Mouse (Mus musculus): ENCODE results near the gene Zfp553. TPM values are rescaled to one million over a fixed set of nuclear protein-coding genes. Genes with fewer than 3 reads are reported as not detected.

The Zfp553 gene
- 1 to 10 TPM; 4.2 to 5.1 TPM for total RNA-seq (2021)
- long read RNA-seq, experiment 1, transcript Zfp553-202 (2 exons, 3,342 nt) = major isoform, 6 of 9 reads
- long read RNA-seq, experiment 1, partial matches to known transcripts = 0 of 9 reads
- long read RNA-seq, experiment 1, other reads (novel, unspliced or antisense) = 1 of 9 reads
- long read RNA-seq, experiment 2, transcript Zfp553-202 (2 exons, 3,342 nt) = major isoform, 6 of 10 reads
- long read RNA-seq, experiment 2, partial matches to known transcripts = 0 of 10 reads
- long read RNA-seq, experiment 2, other reads (novel, unspliced or antisense) = 1 of 10 reads

- Histone ChIP-seq H3K27ac (peak within 1 kb of the TSS; percentile 93), H3K4me3 (peak within 1 kb of the TSS; percentile 89)
- TF ChIP-seq CTCF (IDR thresholded peaks at IDR 0.05) = no peak
- DNase-seq = peak; percentile 91
- intact Hi-C loops (cut with DNase I) = loop anchor here (5.0 kb wide), 1 partner anchor 105 kb away; no protein-coding TSS in a partner anchor
Measured at GRCm38 (mm10) chr7:127232622-127233367, at the start of gene Zfp553, which contains the start of gene Sept1. Zfp553 (plus strand) TSS chr7:127233061. Sept1 (minus strand) TSS chr7:127233130.

DNA sequence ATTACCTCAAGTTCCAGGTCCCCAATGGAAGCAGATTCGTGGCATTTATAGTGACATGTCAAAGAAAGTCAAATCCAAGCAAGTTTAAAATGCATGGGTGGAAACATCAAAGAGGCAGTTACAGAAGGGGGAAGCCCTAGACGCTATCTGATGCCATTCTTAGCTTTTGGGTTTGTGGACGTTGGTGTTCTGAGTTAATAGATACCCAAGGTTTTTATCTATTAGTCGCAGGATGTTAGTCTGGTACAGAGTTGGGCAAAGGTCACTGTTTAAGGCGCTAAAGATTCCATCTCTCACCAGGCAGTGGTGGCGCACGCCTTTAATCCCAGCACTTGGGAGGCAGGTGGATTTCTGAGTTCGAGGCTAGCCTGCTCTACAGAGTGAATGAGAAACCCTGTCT, 49.5 kb upstream of the Zfp553 start:
- H3K4me3 ChIP-seq = no peak overlapping the region
- TF ChIP-seq CTCF (IDR thresholded peaks at IDR 0.05) = no peak
- no peak for DNase-seq
- intact Hi-C loops (cut with DNase I) = loop anchor here (5.0 kb wide), 2 partner anchors 41 to 61 kb away; partner anchors contain the start of gene Qprt
- H3K27ac ChIP-seq = no peak overlapping the region

GRCm38 (mm10) chr7:127183828-127184227, 49.0 kb upstream of the Zfp553 start:
- H3K27ac ChIP-seq = no peak overlapping the region
- no peak overlapping the region for H3K4me3 ChIP-seq
- intact Hi-C loops (cut with DNase I) = loop anchor here (5.0 kb wide), 2 partner anchors 42 to 62 kb away; partner anchors contain the start of gene Qprt
- peak; percentile 32; the same call in 1 of the 2 replicates for TF ChIP-seq CTCF (IDR thresholded peaks at IDR 0.05)
- DNase-seq = no peak

DNA sequence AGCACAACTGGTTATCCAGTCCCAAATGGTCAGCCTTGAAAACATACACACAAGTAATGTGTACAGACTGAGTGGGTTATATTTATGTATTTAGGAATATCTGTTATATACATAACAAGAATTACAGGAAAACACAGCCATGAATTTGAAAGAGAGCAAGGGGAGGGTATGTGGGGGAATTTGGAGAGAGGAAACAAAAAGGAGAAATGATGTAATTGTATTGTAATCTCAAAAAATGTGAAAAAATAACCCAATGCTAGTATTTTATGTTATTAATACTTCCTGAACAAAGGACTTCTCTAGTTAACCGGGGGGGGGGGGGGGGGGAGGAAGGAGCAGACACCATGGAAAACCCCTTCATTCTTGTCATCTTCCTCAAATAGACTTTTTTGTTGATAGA, 48.1 kb upstream of the Zfp553 start:
- intact Hi-C loops (cut with DNase I) = loop anchor here (5.0 kb wide), 2 partner anchors 42 to 62 kb away; partner anchors contain the start of gene Qprt
- H3K27ac ChIP-seq = no peak overlapping the region
- no peak overlapping the region for H3K4me3 ChIP-seq
- no peak for DNase-seq
- TF ChIP-seq CTCF (IDR thresholded peaks at IDR 0.05) = no peak

- intact Hi-C loops (cut with DNase I) = no loop called here
- no peak overlapping the region for H3K27ac ChIP-seq
- TF ChIP-seq CTCF (IDR thresholded peaks at IDR 0.05) = peak; percentile 53
- no peak for DNase-seq
- no peak overlapping the region for H3K4me3 ChIP-seq
Measured at GRCm38 (mm10) chr7:127185601-127186000, 47.3 kb upstream of the Zfp553 start.

- Histone ChIP-seq H3K27ac (no peak overlapping the region), H3K4me3 (no peak overlapping the region)
- no peak for DNase-seq
- intact Hi-C loops (cut with DNase I) = no loop called here
- no peak for TF ChIP-seq CTCF (IDR thresholded peaks at IDR 0.05)
Measured at GRCm38 (mm10) chr7:127187351-127187750, 45.5 kb upstream of the Zfp553 start.

DNA sequence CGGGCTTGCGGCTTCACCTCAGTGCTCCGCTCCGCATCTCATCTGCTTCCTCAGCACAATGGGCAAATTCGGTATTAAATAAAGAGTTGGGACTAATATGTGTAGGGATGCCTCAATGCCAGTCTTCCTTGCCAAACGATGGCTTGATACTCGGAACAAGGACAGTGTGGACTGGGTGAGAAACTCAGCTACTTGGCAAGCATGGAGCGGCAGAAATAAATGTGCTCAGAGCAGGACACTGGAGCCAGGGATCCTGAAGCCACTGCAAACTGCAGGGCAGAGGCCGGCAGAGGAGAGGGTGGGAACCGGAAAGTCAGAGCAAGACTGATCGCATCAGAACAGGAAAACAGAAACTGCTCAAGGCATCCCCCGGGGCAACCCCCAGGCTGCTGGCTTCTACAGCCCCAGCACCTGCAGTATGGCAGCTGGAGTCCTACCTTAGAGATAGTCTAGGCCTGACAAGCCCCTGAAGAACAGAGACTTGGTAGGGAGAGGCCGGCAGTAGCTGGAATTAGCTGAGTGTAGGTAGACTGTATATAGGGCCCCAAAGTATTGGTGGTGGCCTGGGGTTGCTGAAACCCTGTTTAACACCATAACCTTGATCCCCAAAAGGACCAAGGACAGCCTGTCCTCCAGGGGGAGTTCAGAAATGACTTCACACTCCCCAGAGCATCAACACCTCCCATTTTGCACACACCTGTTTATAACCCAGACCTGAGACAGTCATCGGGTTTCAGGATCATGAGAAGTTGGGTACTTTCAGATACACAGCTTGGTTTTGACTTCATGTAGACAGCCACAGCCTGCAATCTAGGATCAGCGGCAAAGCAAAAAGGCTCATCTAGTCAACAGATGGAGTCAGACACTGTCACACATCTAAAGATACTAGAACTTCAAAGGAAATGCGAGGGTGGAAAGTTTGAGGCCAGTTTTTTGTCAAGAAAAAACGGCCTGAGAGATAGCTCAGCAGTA, 44.3 kb upstream of the Zfp553 start:
- TF ChIP-seq CTCF (IDR thresholded peaks at IDR 0.05) = no peak
- H3K4me3 ChIP-seq = no peak overlapping the region
- intact Hi-C loops (cut with DNase I) = no loop called here

GRCm38 (mm10) chr7:127190672-127191071, 42.2 kb upstream of the Zfp553 start:
- no peak for TF ChIP-seq CTCF (IDR thresholded peaks at IDR 0.05)
- Histone ChIP-seq H3K27ac (no peak overlapping the region), H3K4me3 (no peak overlapping the region)
- intact Hi-C loops (cut with DNase I) = no loop called here
- DNase-seq = no peak

More for the DNA sequence above, 44.3 kb upstream of the Zfp553 start:
- H3K27ac ChIP-seq = no peak overlapping the region
- no peak for DNase-seq

GRCm38 (mm10) chr7:127192989-127193388, 39.9 kb upstream of the Zfp553 start:
- DNase-seq = no peak
- intact Hi-C loops (cut with DNase I) = no loop called here
- no peak overlapping the region for H3K27ac ChIP-seq
- TF ChIP-seq CTCF (IDR thresholded peaks at IDR 0.05) = no peak
- no peak overlapping the region for H3K4me3 ChIP-seq

- intact Hi-C loops (cut with DNase I) = no loop called here
- no peak for DNase-seq
- Histone ChIP-seq H3K27ac (no peak overlapping the region), H3K4me3 (no peak overlapping the region)
- TF ChIP-seq CTCF (IDR thresholded peaks at IDR 0.05) = no peak
Measured at GRCm38 (mm10) chr7:127194011-127194632, 38.7 kb upstream of the Zfp553 start.

- intact Hi-C loops (cut with DNase I) = no loop called here
- Histone ChIP-seq H3K27ac (no peak overlapping the region), H3K4me3 (peak overlapping the region; percentile 98)
- TF ChIP-seq CTCF (IDR thresholded peaks at IDR 0.05) = no peak
- no peak for DNase-seq
Measured at GRCm38 (mm10) chr7:127194633-127195029, 38.2 kb upstream of the Zfp553 start.
